Mouse (Mus musculus): ENCODE results near the gene Pld4. TPM values are rescaled to one million over a fixed set of nuclear protein-coding genes. Genes with fewer than 3 reads are reported as not detected.

Gene Pld4
- 35.6 TPM for polyA plus RNA-seq (2014; fragmentation: Illumina TruSeq; extraction: RNeasy Lipid Tissue Mini Kit (QIAGEN cat#74804); ENCODE audit: low read depth, low replicate concordance)

DNA sequence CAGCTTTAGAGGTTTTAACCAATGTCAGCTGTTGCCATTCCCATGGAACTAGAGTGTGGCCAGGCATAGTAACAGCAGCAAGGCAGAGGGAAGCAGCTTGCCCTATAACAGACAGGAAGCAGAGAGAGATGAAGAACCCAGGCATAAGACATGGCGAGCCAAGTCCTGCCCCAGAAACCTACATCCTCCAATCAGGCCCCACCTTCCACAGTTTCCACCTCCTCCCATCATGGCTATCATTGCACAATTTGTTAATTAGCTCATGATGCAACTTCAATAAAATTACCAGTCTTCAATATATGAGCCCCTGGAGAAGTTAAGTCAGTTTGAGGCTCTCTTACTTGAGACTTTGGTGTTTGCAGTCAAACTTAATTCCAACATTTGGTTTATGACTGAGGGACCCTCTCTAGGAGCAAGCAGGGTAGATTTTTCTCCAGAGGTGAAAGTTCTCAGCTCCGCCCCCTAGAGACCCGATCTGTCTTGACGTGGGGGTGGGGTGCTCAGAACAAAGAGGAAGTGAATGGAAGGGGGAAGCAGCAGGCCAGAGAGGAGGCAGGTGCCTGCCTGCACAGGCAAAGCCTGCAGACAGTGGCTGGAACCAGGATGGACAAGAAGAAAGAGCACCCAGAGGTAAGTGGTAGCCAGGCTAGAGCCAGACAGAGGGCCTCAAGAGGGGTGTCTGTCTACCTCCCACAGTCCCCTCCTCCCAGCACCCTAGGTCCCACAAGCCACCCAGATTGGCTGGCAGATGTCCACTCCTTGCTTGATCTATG is at the start of gene Pld4:
Gene Pld4, plus strand, starts transcription at position 502 of the 773 bp plus-strand sequence.

DNA sequence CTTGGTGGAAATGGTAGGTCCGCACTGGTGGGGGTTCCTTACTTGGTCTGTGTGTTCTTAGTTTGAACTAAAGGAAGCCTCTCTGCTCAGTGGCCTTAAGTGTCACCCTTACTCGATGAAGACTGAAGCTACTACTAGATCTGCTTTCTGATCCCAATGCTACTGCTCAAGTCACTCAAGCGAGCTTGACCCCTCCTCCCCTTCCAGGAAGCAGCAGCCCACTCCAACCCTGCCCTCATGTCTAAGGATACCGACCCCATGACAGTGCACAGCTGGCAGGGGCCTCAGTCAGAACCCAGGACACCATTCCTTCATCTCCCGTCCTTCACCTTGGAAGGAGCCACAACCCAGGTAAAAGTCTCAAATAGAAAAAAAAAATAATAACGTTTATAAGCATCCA is 40.2 kb upstream of the Pld4 start, which contains the start of gene Cep170b:
Gene Cep170b, plus strand, starts transcription at position 240 of the 400 bp plus-strand sequence.

GRCm38 (mm10) chr12:112801864-112802846 is 41.7 kb downstream of the Pld4 start, which contains the start of gene Ahnak2:
TSS of gene Ahnak2 (minus strand) at chr12:112802657.

GRCm38 (mm10) chr12:112808587-112809364 is 48.3 kb downstream of the Pld4 start, which contains the start of gene Clba1:
TSS of gene Clba1 (plus strand) at chr12:112808937.

Other genes with a start within 250 kb of the Pld4 start
- gene Tmem179, start 243.9 kb upstream of the Pld4 start, polyA plus RNA-seq (2014; fragmentation: Illumina TruSeq; extraction: RNeasy Lipid Tissue Mini Kit (QIAGEN cat#74804); ENCODE audit: low read depth, low replicate concordance): not detected
- 25.2 TPM for gene Inf2, start 171.9 kb upstream of the Pld4 start, polyA plus RNA-seq (2014; fragmentation: Illumina TruSeq; extraction: RNeasy Lipid Tissue Mini Kit (QIAGEN cat#74804); ENCODE audit: low read depth, low replicate concordance)
- 7.7 TPM for gene Adssl1, start 140.6 kb upstream of the Pld4 start, polyA plus RNA-seq (2014; fragmentation: Illumina TruSeq; extraction: RNeasy Lipid Tissue Mini Kit (QIAGEN cat#74804); ENCODE audit: low read depth, low replicate concordance)
- 23.4 TPM for gene Siva1, start 116.0 kb upstream of the Pld4 start, polyA plus RNA-seq (2014; fragmentation: Illumina TruSeq; extraction: RNeasy Lipid Tissue Mini Kit (QIAGEN cat#74804); ENCODE audit: low read depth, low replicate concordance)
- gene Akt1, start 85.8 kb upstream of the Pld4 start, polyA plus RNA-seq (2014; fragmentation: Illumina TruSeq; extraction: RNeasy Lipid Tissue Mini Kit (QIAGEN cat#74804); ENCODE audit: low read depth, low replicate concordance): 87.7 TPM
- 5.8 TPM for gene Zbtb42, start 81.8 kb upstream of the Pld4 start, polyA plus RNA-seq (2014; fragmentation: Illumina TruSeq; extraction: RNeasy Lipid Tissue Mini Kit (QIAGEN cat#74804); ENCODE audit: low read depth, low replicate concordance)
- 34.5 TPM for gene Cep170b, start 40.2 kb upstream of the Pld4 start, polyA plus RNA-seq (2014; fragmentation: Illumina TruSeq; extraction: RNeasy Lipid Tissue Mini Kit (QIAGEN cat#74804); ENCODE audit: low read depth, low replicate concordance)
- gene Ahnak2, start 42.0 kb downstream of the Pld4 start, polyA plus RNA-seq (2014; fragmentation: Illumina TruSeq; extraction: RNeasy Lipid Tissue Mini Kit (QIAGEN cat#74804); ENCODE audit: low read depth, low replicate concordance): 6.4 TPM
- gene Clba1, start 48.3 kb downstream of the Pld4 start, polyA plus RNA-seq (2014; fragmentation: Illumina TruSeq; extraction: RNeasy Lipid Tissue Mini Kit (QIAGEN cat#74804); ENCODE audit: low read depth, low replicate concordance): 8.9 TPM
- 10.8 TPM for gene Cdca4, start 68.8 kb downstream of the Pld4 start, polyA plus RNA-seq (2014; fragmentation: Illumina TruSeq; extraction: RNeasy Lipid Tissue Mini Kit (QIAGEN cat#74804); ENCODE audit: low read depth, low replicate concordance)
- 2.7 TPM for gene Gpr132, start 107.6 kb downstream of the Pld4 start, polyA plus RNA-seq (2014; fragmentation: Illumina TruSeq; extraction: RNeasy Lipid Tissue Mini Kit (QIAGEN cat#74804); ENCODE audit: low read depth, low replicate concordance)
- 19.9 TPM for gene Jag2, start 169.1 kb downstream of the Pld4 start, polyA plus RNA-seq (2014; fragmentation: Illumina TruSeq; extraction: RNeasy Lipid Tissue Mini Kit (QIAGEN cat#74804); ENCODE audit: low read depth, low replicate concordance)
- gene Nudt14, start 181.5 kb downstream of the Pld4 start, polyA plus RNA-seq (2014; fragmentation: Illumina TruSeq; extraction: RNeasy Lipid Tissue Mini Kit (QIAGEN cat#74804); ENCODE audit: low read depth, low replicate concordance): 29.2 TPM
- 15.8 TPM for gene Btbd6, start 215.8 kb downstream of the Pld4 start, polyA plus RNA-seq (2014; fragmentation: Illumina TruSeq; extraction: RNeasy Lipid Tissue Mini Kit (QIAGEN cat#74804); ENCODE audit: low read depth, low replicate concordance)
- 61.8 TPM for gene Brf1, start 240.0 kb downstream of the Pld4 start, polyA plus RNA-seq (2014; fragmentation: Illumina TruSeq; extraction: RNeasy Lipid Tissue Mini Kit (QIAGEN cat#74804); ENCODE audit: low read depth, low replicate concordance)